Comparison of ENCODE assay signal across 14 mouse cellular contexts in the genomic region with DNA sequence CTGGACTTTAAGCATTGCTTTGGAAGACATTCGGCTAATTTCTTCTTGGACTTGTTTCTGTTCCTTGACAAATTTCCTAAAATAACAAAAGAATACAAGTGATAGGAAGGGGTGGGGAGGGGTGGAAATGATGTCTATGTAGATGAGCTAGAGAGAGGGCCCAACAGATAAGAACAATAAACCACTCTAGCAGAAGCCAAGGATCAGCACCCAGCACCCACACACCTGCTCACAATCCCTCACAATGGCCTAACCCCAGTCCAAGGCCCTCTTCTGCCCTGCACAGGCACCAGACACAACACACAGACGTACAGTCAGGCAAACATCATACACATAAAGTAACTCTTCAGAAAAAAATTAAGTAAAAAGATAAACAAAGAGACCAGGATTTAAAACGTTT. TPM values are rescaled to one million over a fixed set of nuclear protein-coding genes. Genes with fewer than 3 reads are reported as not detected.
"Had no signal": no experiment of that assay in that cellular context is flagged by ENCODE, and none has a peak within 500 bp of the region (broad histone marks: within the 10 kb centered on the region; RNA-seq: fewer than 3 reads in every experiment).

No protein-coding gene starts in this region.

- DNase-seq: lung, adult 18-20 months; lung, embryonic 14.5 days; lung, postnatal 10 days; midbrain, embryonic 14.5 days; retina, postnatal 1 day; right cerebral cortex, adult 18-20 months; right cerebral cortex, postnatal 25 days; right cerebral cortex, postnatal 4 days; spleen, adult 18-20 months; thymus, adult 18-20 months; thymus, postnatal 14 days; thymus, postnatal 36 days had no signal

RNA-seq across cellular contexts. Expression of a gene that starts 12.7 kb away (rescaled TPM):
- total RNA-seq: megakaryocyte, adult 5-6 weeks; megakaryocyte-erythroid progenitor cell, adult 5-6 weeks had no signal
